Mouse (Mus musculus): ENCODE data around the gene Zp3.

- TF ChIP-seq CTCF (IDR thresholded peaks at IDR 0.05; ENCODE audit: low read depth) = no peak
- TF ChIP-seq EP300 (IDR thresholded peaks at IDR 0.05; ENCODE audit: low read depth) = no peak
These were observed 16.3 kb downstream of the Zp3 start for GRCm38 (mm10) chr5:135996162-135996561.
